Mouse (Mus musculus) olfactory bulb, adult 2 months (tissue): ENCODE measurements around the gene Farsb.

Experiments used
- CTCF ChIP-seq: fragments of 200-500 bp; IDR thresholded peaks from 2 replicates; pipeline ENCODE4 v1.5.1; 2012; ENCODE audit warnings: low read depth, mild to moderate bottlenecking, low read length, moderate library complexity; ENCODE audit not compliant: insufficient read depth
- POLR2A ChIP-seq: fragments of 200-500 bp; IDR thresholded peaks from 2 replicates; pipeline ENCODE4 v1.6.1; 2012; ENCODE audit warnings: mild to moderate bottlenecking, low read depth, low read length, moderate library complexity; ENCODE audit not compliant: insufficient read depth

GRCm38 (mm10) chr1:78428851-78429250 lies 59.8 kb downstream of the Farsb start:
- no peak for TF ChIP-seq POLR2A
- TF ChIP-seq CTCF: no peak
